Mouse (Mus musculus) lung, adult 2 months (tissue): ENCODE data around the gene Dlg4.

ENCODE experiments used
- CTCF ChIP-seq: fragments of 200-500 bp; IDR thresholded peaks from 2 replicates; pipeline ENCODE4 v1.5.1; 2011; ENCODE audit warnings: mild to moderate bottlenecking, low read length, control low read depth; ENCODE audit not compliant: insufficient read depth
- POLR2A ChIP-seq: fragments of 200-500 bp; IDR thresholded peaks from 2 replicates; pipeline ENCODE4 v1.6.1; 2011; ENCODE audit warnings: low read depth, mild to moderate bottlenecking, control low read depth, low read length, borderline replicate concordance; ENCODE audit errors: extremely low read depth

DNA sequence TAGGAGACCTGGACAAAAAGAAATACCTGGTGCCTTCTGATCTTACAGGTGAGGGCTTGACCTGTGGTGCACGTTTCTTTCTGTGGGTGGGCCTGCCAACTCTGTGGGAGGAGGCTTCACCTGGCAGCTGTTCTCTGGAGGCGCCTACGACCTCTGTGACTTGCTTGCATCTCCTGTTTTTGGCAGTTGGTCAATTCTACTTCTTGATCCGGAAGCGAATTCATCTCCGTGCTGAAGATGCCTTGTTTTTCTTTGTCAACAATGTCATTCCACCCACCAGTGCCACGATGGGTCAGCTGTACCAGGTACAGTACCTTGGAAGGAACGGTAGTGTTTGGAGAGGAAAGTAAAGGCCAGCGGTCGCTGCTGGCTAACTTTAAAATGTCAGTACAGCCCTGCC, 24.3 kb upstream of the Dlg4 start:
- TF ChIP-seq POLR2A: no peak
- TF ChIP-seq CTCF: no peak
